Mouse (Mus musculus): ENCODE measurements around the gene Glyat. TPM values are rescaled to one million over a fixed set of nuclear protein-coding genes. Genes with fewer than 3 reads are reported as not detected.

Glyat gene
- polyA plus RNA-seq, 1 experiment: 2.5 TPM

- TF ChIP-seq POLR2A (IDR thresholded peaks at IDR 0.05; ENCODE audit: borderline replicate concordance, control insufficient read depth, low read depth, low read length) (no peak), CTCF (IDR thresholded peaks at IDR 0.05; ENCODE audit: control insufficient read depth, insufficient read depth, low read length) (no peak)
- no peaks in the 10 kb centered on the region for H3K4me1 ChIP-seq (ENCODE audit: control insufficient read depth, insufficient read depth, low read length)
- no peak overlapping the region for H3K4me3 ChIP-seq (replicated peaks; ENCODE audit: control insufficient read depth, low read depth, low read length)
- no peak overlapping the region for H3K27ac ChIP-seq (ENCODE audit: control insufficient read depth, insufficient read depth, low read depth, low read length, poor library complexity)
Measured at GRCm38 (mm10) chr19:12696221-12696620, 63.1 kb downstream of the Glyat start.

Other genes starting within 250 kb of the Glyat start
- 0.70 and 1.5 TPM in 2 replicates for gene Olfr1440, start 246.0 kb upstream of the Glyat start, polyA plus RNA-seq (2011; ENCODE audit: insufficient read depth, insufficient read length, low replicate concordance, missing spikeins)
- not detected in 2 replicates for gene Olfr1441, start 215.9 kb upstream of the Glyat start, polyA plus RNA-seq (2011; ENCODE audit: insufficient read depth, insufficient read length, low replicate concordance, missing spikeins)
- not detected in 2 replicates for gene Pfpl, start 205.4 kb upstream of the Glyat start, polyA plus RNA-seq (2011; ENCODE audit: insufficient read depth, insufficient read length, low replicate concordance, missing spikeins)
- gene Mpeg1, start 172.5 kb upstream of the Glyat start, polyA plus RNA-seq (2011; ENCODE audit: insufficient read depth, insufficient read length, low replicate concordance, missing spikeins): 20.5 and 54.7 TPM in 2 replicates
- 2.3 and 6.7 TPM in 2 replicates for gene Dtx4, start 131.9 kb upstream of the Glyat start, polyA plus RNA-seq (2011; ENCODE audit: insufficient read depth, insufficient read length, low replicate concordance, missing spikeins)
- gene Fam111a, start 87.6 kb upstream of the Glyat start, polyA plus RNA-seq (2011; ENCODE audit: insufficient read depth, insufficient read length, low replicate concordance, missing spikeins): 42.1 and 61.9 TPM in 2 replicates
- 1.3 TPM in 1 of 2 replicates, not detected in the other for gene Gm4952, start 33.3 kb upstream of the Glyat start, polyA plus RNA-seq (2011; ENCODE audit: insufficient read depth, insufficient read length, low replicate concordance, missing spikeins)
- not detected in 2 replicates for gene Olfr1442, start 37.1 kb downstream of the Glyat start, polyA plus RNA-seq (2011; ENCODE audit: insufficient read depth, insufficient read length, low replicate concordance, missing spikeins)
- gene Olfr1443, start 44.8 kb downstream of the Glyat start, polyA plus RNA-seq (2011; ENCODE audit: insufficient read depth, insufficient read length, low replicate concordance, missing spikeins): not detected in 2 replicates
- 9.3 TPM in 1 of 2 replicates, not detected in the other for gene Keg1, start 62.5 kb downstream of the Glyat start, polyA plus RNA-seq (2011; ENCODE audit: insufficient read depth, insufficient read length, low replicate concordance, missing spikeins)
- 1.8 and 2.0 TPM in 2 replicates for gene Cntf, start 132.3 kb downstream of the Glyat start, polyA plus RNA-seq (2011; ENCODE audit: insufficient read depth, insufficient read length, low replicate concordance, missing spikeins)
- gene Zfp91, start 162.8 kb downstream of the Glyat start, polyA plus RNA-seq (2011; ENCODE audit: insufficient read depth, insufficient read length, low replicate concordance, missing spikeins): 45.6 and 46.7 TPM in 2 replicates
- 4.2 and 12.3 TPM in 2 replicates for gene Lpxn, start 162.9 kb downstream of the Glyat start, polyA plus RNA-seq (2011; ENCODE audit: insufficient read depth, insufficient read length, low replicate concordance, missing spikeins)
- gene Gm5244, start 213.4 kb downstream of the Glyat start, polyA plus RNA-seq (2011; ENCODE audit: insufficient read depth, insufficient read length, low replicate concordance, missing spikeins): 2.2 and 4.3 TPM in 2 replicates
- not detected in 2 replicates for gene Olfr1444, start 224.0 kb downstream of the Glyat start, polyA plus RNA-seq (2011; ENCODE audit: insufficient read depth, insufficient read length, low replicate concordance, missing spikeins)